Mouse (Mus musculus) limb, embryonic 14.5 days (tissue): ENCODE measurements around the gene Ppp1r13b. TPM values are rescaled to one million over a fixed set of nuclear protein-coding genes. Genes with fewer than 3 reads are reported as not detected.

Experiments used
- ATAC-seq: fragments of 200-750 bp; cut with Nextera tagmentation; 2 replicates; pipeline ENCODE4 v1.8.0; 2017; ENCODE audit warnings: low read depth, moderate number of reproducible peaks, moderate TSS enrichment; ENCODE audit not compliant: low FRiP score
- DNase-seq: peaks from one replicate; pipeline ENCODE4 v3.0.0-alpha.2; 2015; ENCODE audit warnings: low spot score
- H3K27ac ChIP-seq: fragments of 300-500 bp; sonication (generic); replicated peaks from 2 replicates; pipeline ENCODE4 v1.5.1; 2014; ENCODE audit warnings: low read depth, mild to moderate bottlenecking, low read length, moderate library complexity, mixed read lengths
- H3K27me3 ChIP-seq: fragments of 300-500 bp; sonication (generic); 2 replicates; pipeline ENCODE4 v1.6.1; 2014; ENCODE audit warnings: low read length, mixed read lengths; ENCODE audit not compliant: control insufficient read depth, insufficient read depth
- H3K36me3 ChIP-seq: fragments of 300-500 bp; sonication (generic); 2 replicates; pipeline ENCODE4 v1.6.1; 2014; ENCODE audit warnings: mild to moderate bottlenecking, low read length, moderate library complexity, mixed read lengths; ENCODE audit not compliant: control insufficient read depth, insufficient read depth
- H3K4me1 ChIP-seq: fragments of 300-500 bp; sonication (generic); 2 replicates; pipeline ENCODE4 v1.6.1; 2014; ENCODE audit warnings: antibody characterized with exemption, low read length, mixed read lengths; ENCODE audit not compliant: control insufficient read depth, insufficient read depth
- H3K4me2 ChIP-seq: fragments of 300-500 bp; sonication (generic); replicated peaks from 2 replicates; pipeline ENCODE4 v1.6.1; 2014; ENCODE audit warnings: low read depth, mild to moderate bottlenecking, low read length, moderate library complexity; ENCODE audit not compliant: severe bottlenecking
- H3K4me3 ChIP-seq: fragments of 300-500 bp; sonication (generic); replicated peaks from 2 replicates; pipeline ENCODE4 v1.5.1; 2014; ENCODE audit warnings: low read length
- H3K9ac ChIP-seq: fragments of 300-500 bp; sonication (generic); 2 replicates; pipeline ENCODE4 v1.6.1; 2014; ENCODE audit warnings: mild to moderate bottlenecking, low read depth, low read length, moderate library complexity; ENCODE audit not compliant: severe bottlenecking
- H3K9me3 ChIP-seq: fragments of 300-500 bp; sonication (generic); 2 replicates; pipeline ENCODE4 v1.6.1; 2016; ENCODE audit warnings: low read length; ENCODE audit not compliant: control insufficient read depth
- POLR2A ChIP-seq: fragments of 200-500 bp; IDR thresholded peaks from 2 replicates; pipeline ENCODE4 v1.8.0; 2012; ENCODE audit warnings: inconsistent platforms, mild to moderate bottlenecking, moderate library complexity, borderline replicate concordance; ENCODE audit not compliant: insufficient read depth, insufficient read length; ENCODE audit errors: extremely low read depth
- WGBS: fragments of 180-500 bp; shearing (Covaris S2); extraction: QIAGEN DNeasy Blood & Tissue Kit; methylation state at CpG from one replicate; pipeline ENCODE4 v1.1.7; 2014; 5-methylcytosine and 5-hydroxymethylcytosine counted together
- polyA plus RNA-seq, 2 experiments: library from polyadenylated mRNA; depleted of rRNA in 1 of 2; stranded (reverse) in 1 of 2; unstranded in 1 of 2; fragments of >200 nt; fragmentation: Nextera tagmentation in 1 of 2; extraction: Ambion mirVana in 1 of 2; gene quantifications; 2 replicates each; pipeline versions ENCODE4 v1.2.1 to v1.2.3; 2012 to 2014

The Ppp1r13b gene
- polyA plus RNA-seq, 2 experiments: 16.8 to 17.3 TPM

GRCm38 (mm10) chr12:111915781-111916180 lies 7.9 kb upstream of the Ppp1r13b start:
- no peak overlapping the region for H3K4me3 ChIP-seq
- WGBS: 88% methylated on average over 6 of the region's 6 CpGs
- ATAC-seq (no peak), DNase-seq (no peak)
- H3K27ac ChIP-seq: peak overlapping the region; percentile 38; the same call in 1 of the 2 replicates
- no peaks in the 10 kb centered on the region for H3K36me3 ChIP-seq
- H3K27me3 ChIP-seq: no peaks in the 10 kb centered on the region
- no peak overlapping the region for H3K4me2 ChIP-seq
- H3K4me1 ChIP-seq: peaks cover 13% of the 10 kb centered on the region
- no peak for TF ChIP-seq POLR2A
- no peak overlapping the region for H3K9ac ChIP-seq
- no peaks in the 10 kb centered on the region for H3K9me3 ChIP-seq

GRCm38 (mm10) chr12:111914031-111914430 lies 6.1 kb upstream of the Ppp1r13b start:
- WGBS: 26% methylated on average over 3 of the region's 3 CpGs
- H3K27ac ChIP-seq: no peak overlapping the region
- ATAC-seq (no peak), DNase-seq (no peak)
- TF ChIP-seq POLR2A: no peak
- no peak overlapping the region for H3K4me3 ChIP-seq
- no peaks in the 10 kb centered on the region for H3K36me3 ChIP-seq
- peaks cover 18% of the 10 kb centered on the region for H3K4me1 ChIP-seq
- H3K27me3 ChIP-seq: no peaks in the 10 kb centered on the region
- H3K4me2 ChIP-seq: no peak overlapping the region
- H3K9me3 ChIP-seq: no peaks in the 10 kb centered on the region
- H3K9ac ChIP-seq: no peak overlapping the region

GRCm38 (mm10) chr12:111912802-111913201 lies 4.9 kb upstream of the Ppp1r13b start:
- ATAC-seq: no peak
- H3K9ac ChIP-seq: no peak overlapping the region
- H3K36me3 ChIP-seq: no peaks in the 10 kb centered on the region
- H3K4me3 ChIP-seq: no peak overlapping the region
- peaks cover 25% of the 10 kb centered on the region for H3K4me1 ChIP-seq
- 85% methylated on average over 7 of the region's 7 CpGs for WGBS
- H3K27me3 ChIP-seq: no peaks in the 10 kb centered on the region
- no peaks in the 10 kb centered on the region for H3K9me3 ChIP-seq
- H3K4me2 ChIP-seq: no peak overlapping the region
- H3K27ac ChIP-seq: no peak overlapping the region
- DNase-seq: no peak
- no peak for TF ChIP-seq POLR2A

- H3K9ac ChIP-seq: no peak overlapping the region
- WGBS: 98% methylated on average over 2 of the region's 2 CpGs
- DNase-seq (no peak), ATAC-seq (no peak)
- no peak overlapping the region for H3K4me3 ChIP-seq
- no peak overlapping the region for H3K4me2 ChIP-seq
- H3K27ac ChIP-seq: no peak overlapping the region
- no peak for TF ChIP-seq POLR2A
- H3K27me3 ChIP-seq: no peaks in the 10 kb centered on the region
- no peaks in the 10 kb centered on the region for H3K9me3 ChIP-seq
- H3K4me1 ChIP-seq: peaks cover 24% of the 10 kb centered on the region
- H3K36me3 ChIP-seq: no peaks in the 10 kb centered on the region
Measured at GRCm38 (mm10) chr12:111911796-111912195, 3.9 kb upstream of the Ppp1r13b start.

GRCm38 (mm10) chr12:111911171-111911760 lies 3.4 kb upstream of the Ppp1r13b start:
- DNase-seq (no peak), ATAC-seq (no peak)
- H3K36me3 ChIP-seq: no peaks in the 10 kb centered on the region
- peaks cover 23% of the 10 kb centered on the region for H3K4me1 ChIP-seq
- no peak overlapping the region for H3K4me3 ChIP-seq
- no peak overlapping the region for H3K9ac ChIP-seq
- TF ChIP-seq POLR2A: no peak
- no peak overlapping the region for H3K27ac ChIP-seq
- no peaks in the 10 kb centered on the region for H3K9me3 ChIP-seq
- no peaks in the 10 kb centered on the region for H3K27me3 ChIP-seq
- no peak overlapping the region for H3K4me2 ChIP-seq
- WGBS: 66% methylated on average over 15 of the region's 15 CpGs

- H3K27ac ChIP-seq: no peak overlapping the region
- peaks cover 7% of the 10 kb centered on the region; the same call in 1 of the 2 replicates for H3K27me3 ChIP-seq
- H3K4me1 ChIP-seq: peaks cover 17% of the 10 kb centered on the region
- no peak for TF ChIP-seq POLR2A
- no peak for ATAC-seq
- H3K4me2 ChIP-seq: peak overlapping the region; percentile 90
- peak overlapping the region; percentile 72; the same call in 1 of the 2 replicates for H3K4me3 ChIP-seq
- 52% methylated on average over 11 of the region's 11 CpGs for WGBS
- H3K36me3 ChIP-seq: no peaks in the 10 kb centered on the region
- H3K9me3 ChIP-seq: no peaks in the 10 kb centered on the region
- DNase-seq: no peak
- H3K9ac ChIP-seq: peak overlapping the region; percentile 75; the same call in 1 of the 2 replicates
Measured at GRCm38 (mm10) chr12:111908997-111909550, 1.2 kb upstream of the Ppp1r13b start.
